Mouse (Mus musculus): ENCODE measurements around the gene Ehd1. TPM values are rescaled to one million over a fixed set of nuclear protein-coding genes. Genes with fewer than 3 reads are reported as not detected.
A peak's percentile ranks its signal among the peaks of the same experiment; 100 is the strongest.

Gene Ehd1
- polyA plus RNA-seq, 1 experiment from 2014 or later, result 72.6 TPM

GRCm38 (mm10) chr19:6243226-6243625 is 33.3 kb upstream of the Ehd1 start:
- DNase-seq (ENCODE audit: low spot score) (no peak), ATAC-seq (replicated peaks; ENCODE audit: low FRiP score) (no peak)
- WGBS, result 80% methylated on average over 5 of the region's 5 CpGs
- Histone ChIP-seq H3K9ac (ENCODE audit: low read length) (no peak overlapping the region), H3K4me1 (replicated peaks; ENCODE audit: control insufficient read depth, insufficient read depth, low read length) (peaks cover 3% of the 10 kb centered on the region; the same call in 1 of the 2 replicates), H3K9me3 (ENCODE audit: control insufficient read depth, low read length) (no peaks in the 10 kb centered on the region), H3K4me3 (ENCODE audit: low read depth, low read length) (no peak overlapping the region), H3K27ac (ENCODE audit: low read depth, low read length) (no peak overlapping the region), H3K27me3 (ENCODE audit: control insufficient read depth, insufficient read depth, low read length) (no peaks in the 10 kb centered on the region), H3K4me2 (ENCODE audit: low read depth, low read length, severe bottlenecking) (no peak overlapping the region), H3K36me3 (ENCODE audit: control insufficient read depth, insufficient read depth, low read length) (no peaks in the 10 kb centered on the region; the same call in 1 of the 2 replicates)

- ATAC-seq (replicated peaks; ENCODE audit: low FRiP score) (no peak), DNase-seq (ENCODE audit: low spot score) (no peak)
- H3K27ac ChIP-seq (ENCODE audit: low read depth, low read length), result no peak overlapping the region
- no peak overlapping the region for H3K9ac ChIP-seq (ENCODE audit: low read length)
- no peaks in the 10 kb centered on the region; the same call in 1 of the 2 replicates for H3K36me3 ChIP-seq (ENCODE audit: control insufficient read depth, insufficient read depth, low read length)
- 97% methylated on average over 1 of the region's 1 CpGs for WGBS
- no peak overlapping the region for H3K4me2 ChIP-seq (ENCODE audit: low read depth, low read length, severe bottlenecking)
- H3K9me3 ChIP-seq (ENCODE audit: control insufficient read depth, low read length), result no peaks in the 10 kb centered on the region
- no peaks in the 10 kb centered on the region for H3K27me3 ChIP-seq (ENCODE audit: control insufficient read depth, insufficient read depth, low read length)
- H3K4me3 ChIP-seq (ENCODE audit: low read depth, low read length), result no peak overlapping the region
- H3K4me1 ChIP-seq (replicated peaks; ENCODE audit: control insufficient read depth, insufficient read depth, low read length), result peaks cover 3% of the 10 kb centered on the region; the same call in 1 of the 2 replicates
These were observed 30.7 kb upstream of the Ehd1 start for GRCm38 (mm10) chr19:6245806-6246205.

GRCm38 (mm10) chr19:6247526-6248300 is 28.8 kb upstream of the Ehd1 start:
- Histone ChIP-seq H3K4me3 (ENCODE audit: low read depth, low read length) (no peak overlapping the region), H3K4me2 (ENCODE audit: low read depth, low read length, severe bottlenecking) (no peak overlapping the region), H3K27ac (ENCODE audit: low read depth, low read length) (no peak overlapping the region), H3K9ac (ENCODE audit: low read length) (no peak overlapping the region), H3K27me3 (ENCODE audit: control insufficient read depth, insufficient read depth, low read length) (no peaks in the 10 kb centered on the region), H3K4me1 (replicated peaks; ENCODE audit: control insufficient read depth, insufficient read depth, low read length) (no peaks in the 10 kb centered on the region), H3K36me3 (ENCODE audit: control insufficient read depth, insufficient read depth, low read length) (no peaks in the 10 kb centered on the region; the same call in 1 of the 2 replicates), H3K9me3 (ENCODE audit: control insufficient read depth, low read length) (no peaks in the 10 kb centered on the region)
- no peak for DNase-seq (ENCODE audit: low spot score)
- 93% methylated on average over 29 of the region's 29 CpGs for WGBS
- ATAC-seq (replicated peaks; ENCODE audit: low FRiP score), result no peak

- ATAC-seq (replicated peaks; ENCODE audit: low FRiP score) (no peak), DNase-seq (ENCODE audit: low spot score) (no peak)
- Histone ChIP-seq H3K27me3 (ENCODE audit: control insufficient read depth, insufficient read depth, low read length) (no peaks in the 10 kb centered on the region), H3K4me1 (replicated peaks; ENCODE audit: control insufficient read depth, insufficient read depth, low read length) (no peaks in the 10 kb centered on the region), H3K4me3 (ENCODE audit: low read depth, low read length) (no peak overlapping the region), H3K4me2 (ENCODE audit: low read depth, low read length, severe bottlenecking) (no peak overlapping the region), H3K36me3 (ENCODE audit: control insufficient read depth, insufficient read depth, low read length) (no peaks in the 10 kb centered on the region; the same call in 1 of the 2 replicates), H3K9me3 (ENCODE audit: control insufficient read depth, low read length) (no peaks in the 10 kb centered on the region), H3K9ac (ENCODE audit: low read length) (no peak overlapping the region), H3K27ac (ENCODE audit: low read depth, low read length) (no peak overlapping the region)
- 96% methylated on average over 4 of the region's 4 CpGs for WGBS
These were observed 23.5 kb upstream of the Ehd1 start for GRCm38 (mm10) chr19:6253021-6253420.

GRCm38 (mm10) chr19:6260428-6260827 is 16.1 kb upstream of the Ehd1 start:
- Histone ChIP-seq H3K9me3 (ENCODE audit: control insufficient read depth, low read length) (no peaks in the 10 kb centered on the region), H3K27me3 (ENCODE audit: control insufficient read depth, insufficient read depth, low read length) (no peaks in the 10 kb centered on the region), H3K36me3 (ENCODE audit: control insufficient read depth, insufficient read depth, low read length) (peaks cover 4% of the 10 kb centered on the region; the same call in 1 of the 2 replicates), H3K4me3 (ENCODE audit: low read depth, low read length) (no peak overlapping the region), H3K9ac (ENCODE audit: low read length) (no peak overlapping the region), H3K4me2 (ENCODE audit: low read depth, low read length, severe bottlenecking) (no peak overlapping the region), H3K27ac (ENCODE audit: low read depth, low read length) (no peak overlapping the region), H3K4me1 (replicated peaks; ENCODE audit: control insufficient read depth, insufficient read depth, low read length) (no peaks in the 10 kb centered on the region)
- DNase-seq (ENCODE audit: low spot score) (no peak), ATAC-seq (replicated peaks; ENCODE audit: low FRiP score) (no peak)
- WGBS, result 76% methylated on average over 2 of the region's 2 CpGs

GRCm38 (mm10) chr19:6260946-6261345 is 15.6 kb upstream of the Ehd1 start:
- H3K36me3 ChIP-seq (ENCODE audit: control insufficient read depth, insufficient read depth, low read length), result peaks cover 4% of the 10 kb centered on the region; the same call in 1 of the 2 replicates
- no peak for ATAC-seq (replicated peaks; ENCODE audit: low FRiP score)
- DNase-seq (ENCODE audit: low spot score), result no peak

GRCm38 (mm10) chr19:6261379-6261778 is 15.1 kb upstream of the Ehd1 start:
- H3K4me2 ChIP-seq (ENCODE audit: low read depth, low read length, severe bottlenecking), result no peak overlapping the region

More at GRCm38 (mm10) chr19:6260946-6261345, 15.6 kb upstream of the Ehd1 start:
- Histone ChIP-seq H3K27me3 (ENCODE audit: control insufficient read depth, insufficient read depth, low read length) (no peaks in the 10 kb centered on the region), H3K4me1 (replicated peaks; ENCODE audit: control insufficient read depth, insufficient read depth, low read length) (no peaks in the 10 kb centered on the region), H3K27ac (ENCODE audit: low read depth, low read length) (no peak overlapping the region), H3K4me3 (ENCODE audit: low read depth, low read length) (no peak overlapping the region), H3K4me2 (ENCODE audit: low read depth, low read length, severe bottlenecking) (no peak overlapping the region), H3K9ac (ENCODE audit: low read length) (no peak overlapping the region), H3K9me3 (ENCODE audit: control insufficient read depth, low read length) (no peaks in the 10 kb centered on the region)
- WGBS, result 81% methylated on average over 4 of the region's 4 CpGs

GRCm38 (mm10) chr19:6262222-6262621 is 14.3 kb upstream of the Ehd1 start:
- no peaks in the 10 kb centered on the region for H3K4me1 ChIP-seq (replicated peaks; ENCODE audit: control insufficient read depth, insufficient read depth, low read length)
- no peak overlapping the region for H3K9ac ChIP-seq (ENCODE audit: low read length)
- no peak overlapping the region for H3K4me2 ChIP-seq (ENCODE audit: low read depth, low read length, severe bottlenecking)
- no peaks in the 10 kb centered on the region for H3K27me3 ChIP-seq (ENCODE audit: control insufficient read depth, insufficient read depth, low read length)
- no peaks in the 10 kb centered on the region for H3K9me3 ChIP-seq (ENCODE audit: control insufficient read depth, low read length)
- H3K36me3 ChIP-seq (ENCODE audit: control insufficient read depth, insufficient read depth, low read length), result peaks cover 4% of the 10 kb centered on the region; the same call in 1 of the 2 replicates
- 57% methylated on average over 7 of the region's 7 CpGs for WGBS
- DNase-seq (ENCODE audit: low spot score) (peak; percentile 84), ATAC-seq (replicated peaks; ENCODE audit: low FRiP score) (no peak)
- H3K27ac ChIP-seq (ENCODE audit: low read depth, low read length), result no peak overlapping the region
- H3K4me3 ChIP-seq (ENCODE audit: low read depth, low read length), result no peak overlapping the region

More at GRCm38 (mm10) chr19:6261379-6261778, 15.1 kb upstream of the Ehd1 start:
- H3K9ac ChIP-seq (ENCODE audit: low read length), result no peak overlapping the region
- no peaks in the 10 kb centered on the region for H3K27me3 ChIP-seq (ENCODE audit: control insufficient read depth, insufficient read depth, low read length)
- ATAC-seq (replicated peaks; ENCODE audit: low FRiP score) (no peak), DNase-seq (ENCODE audit: low spot score) (no peak)
- H3K4me3 ChIP-seq (ENCODE audit: low read depth, low read length), result no peak overlapping the region
- H3K36me3 ChIP-seq (ENCODE audit: control insufficient read depth, insufficient read depth, low read length), result peaks cover 4% of the 10 kb centered on the region; the same call in 1 of the 2 replicates
- no peaks in the 10 kb centered on the region for H3K4me1 ChIP-seq (replicated peaks; ENCODE audit: control insufficient read depth, insufficient read depth, low read length)
- no peaks in the 10 kb centered on the region for H3K9me3 ChIP-seq (ENCODE audit: control insufficient read depth, low read length)
- H3K27ac ChIP-seq (ENCODE audit: low read depth, low read length), result no peak overlapping the region
- WGBS, result 95% methylated on average over 14 of the region's 14 CpGs

Data from forebrain, embryonic 11.5 days (tissue).